Mouse (Mus musculus) urinary bladder, postnatal 0 days (tissue): Measurements from ENCODE around the gene Acyp1. TPM values are rescaled to one million over a fixed set of nuclear protein-coding genes. Genes with fewer than 3 reads are reported as not detected.

Experiments
- microRNA-seq: library from miRNA; unstranded; fragments of <30 nt; microRNA quantifications from one replicate; pipeline ENCODE4, GENCODE M21; 2016
- polyA plus RNA-seq: library from polyadenylated mRNA; unstranded; fragments of >200 nt; fragmentation: Nextera tagmentation; extraction: Ambion mirVana; gene quantifications from 2 replicates; pipeline ENCODE4 v1.2.1, GENCODE M21; 2015

Gene Acyp1
- 47.3 and 47.6 TPM in 2 replicates for polyA plus RNA-seq

GRCm38 (mm10) chr12:85287809-85288485 is at the start of gene Acyp1:
Gene Acyp1 (minus strand): TSS chr12:85288438.

GRCm38 (mm10) chr12:85288486-85289156 is 383 bp upstream of the Acyp1 start, which contains the start of gene Zc2hc1c:
Gene Zc2hc1c (plus strand): TSS chr12:85288591.

DNA sequence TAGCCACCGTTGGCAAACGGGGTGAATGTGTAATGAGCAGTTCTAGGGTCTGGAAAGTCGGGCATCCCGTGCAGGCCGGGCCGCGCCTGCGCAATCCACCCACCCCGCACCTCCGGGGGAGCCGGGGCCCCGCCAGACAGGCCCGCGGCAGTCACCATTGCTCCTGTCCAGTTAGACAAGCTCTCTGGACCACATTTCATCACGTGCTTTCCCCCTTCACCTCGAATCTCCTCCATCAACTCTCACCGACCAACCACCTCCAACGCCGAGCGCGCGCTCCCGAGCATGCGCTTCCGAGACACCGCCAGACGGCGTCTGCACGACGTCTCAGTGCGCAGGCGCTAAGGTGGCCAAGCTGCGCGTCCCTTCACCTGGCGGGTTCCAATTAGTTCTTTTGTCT is 17.9 kb downstream of the Acyp1 start, which contains the start of gene Mlh3:
TSS of gene Mlh3 (minus strand) at position 281 of the 400 bp plus-strand sequence.

Small RNAs within 50 kb of the gene (microRNA-seq; reads per million reads assigned to microRNA genes)
- gene Mir6938 = not detected

Other genes with a start within 250 kb of the Acyp1 start
- 2.4 and 3.4 TPM in 2 replicates for gene Prox2, start 177.7 kb downstream of the Acyp1 start, polyA plus RNA-seq
- gene Dlst, start 177.6 kb downstream of the Acyp1 start, polyA plus RNA-seq = 92.6 and 93.3 TPM in 2 replicates
- gene Rps6kl1, start 137.2 kb downstream of the Acyp1 start, polyA plus RNA-seq = 0.31 and 0.35 TPM in 2 replicates
- gene Pgf, start 110.6 kb downstream of the Acyp1 start, polyA plus RNA-seq = 6.5 and 6.8 TPM in 2 replicates
- gene Eif2b2, start 69.0 kb downstream of the Acyp1 start, polyA plus RNA-seq = 48.3 and 54.9 TPM in 2 replicates
- gene Mlh3, start 17.8 kb downstream of the Acyp1 start, polyA plus RNA-seq = 4.0 and 4.8 TPM in 2 replicates
- gene Zc2hc1c, start 153 bp upstream of the Acyp1 start, polyA plus RNA-seq = 1.3 and 1.4 TPM in 2 replicates
- 14.5 and 15.1 TPM in 2 replicates for gene Nek9, start 50.9 kb upstream of the Acyp1 start, polyA plus RNA-seq
- gene Tmed10, start 86.4 kb upstream of the Acyp1 start, polyA plus RNA-seq = 264 and 282 TPM in 2 replicates
- 21.9 and 33.2 TPM in 2 replicates for gene Fos, start 185.5 kb upstream of the Acyp1 start, polyA plus RNA-seq